Mouse (Mus musculus) cerebellum, adult 2 months (tissue): Measurements from ENCODE around the gene Sorcs2.
A peak's percentile ranks its signal among the peaks of the same experiment; 100 is the strongest.

ENCODE experiments used
- CTCF ChIP-seq: fragments of 200-500 bp; IDR thresholded peaks from 2 replicates; pipeline ENCODE4 v1.5.1; 2011; ENCODE audit warnings: low read depth, mild to moderate bottlenecking, control low read depth, low read length, moderate library complexity, borderline replicate concordance; ENCODE audit not compliant: insufficient read depth
- POLR2A ChIP-seq: fragments of 200-500 bp; IDR thresholded peaks from 2 replicates; pipeline ENCODE4 v1.6.1; 2011; ENCODE audit warnings: low read length, control low read depth, borderline replicate concordance; ENCODE audit not compliant: insufficient read depth

GRCm38 (mm10) chr5:36054498-36054897 lies 343.4 kb downstream of the Sorcs2 start:
- TF ChIP-seq CTCF: peak; percentile 25
- TF ChIP-seq POLR2A: no peak
